In the genomic region with DNA sequence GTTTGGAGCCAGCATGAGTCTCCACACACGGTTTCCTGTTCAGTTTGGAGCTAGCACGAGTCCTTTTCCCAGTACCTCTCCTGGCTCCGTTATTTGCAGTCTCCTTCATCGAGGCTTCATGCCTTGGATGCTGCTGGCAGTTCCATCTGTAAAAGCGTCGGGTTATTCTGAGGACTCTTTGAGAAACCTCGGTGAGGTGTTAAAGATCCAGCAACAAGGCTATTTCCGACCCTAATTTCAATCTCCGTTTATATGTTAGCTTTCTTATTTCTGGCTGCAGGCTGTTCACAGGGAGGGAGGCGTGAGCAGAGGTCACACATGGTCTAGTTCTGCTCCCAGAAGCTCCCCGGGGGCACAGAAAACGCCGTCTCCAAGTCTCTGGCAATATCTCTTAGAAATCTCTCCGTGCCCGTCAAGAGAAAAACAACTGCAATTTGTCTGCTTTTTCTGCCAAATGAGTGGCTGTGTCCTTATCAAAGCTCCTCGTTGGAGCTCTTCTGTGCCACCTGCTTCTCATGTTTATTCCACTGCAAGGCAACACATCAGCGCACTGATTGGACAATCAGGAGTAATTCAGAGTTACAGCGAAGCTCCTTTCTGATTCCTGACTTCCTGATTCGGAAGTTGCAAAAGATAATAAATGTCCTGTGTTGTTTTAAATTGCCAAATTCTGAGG, we compare ENCODE assay signal across 17 mouse cellular contexts.
DNase-seq lines count a peak whose midpoint lies in the region; ATAC-seq lines count a peak whose summit lies in the region.
"Had no signal": no experiment of that assay in that cellular context is flagged by ENCODE, and none has a peak within 500 bp of the region (broad histone marks: within the 10 kb centered on the region; RNA-seq: fewer than 3 reads in every experiment).

No protein-coding gene starts in this region.

- no peaks in the 10 kb centered on the region for H3K27me3 ChIP-seq in forebrain, embryonic 14.5 days (replicated peaks; ENCODE audit: control insufficient read depth, insufficient read depth, low read length)
- H3K27me3 ChIP-seq in forebrain, embryonic 11.5 days (ENCODE audit: control insufficient read depth, insufficient read depth, low read length): no peaks in the 10 kb centered on the region
- no peaks in the 10 kb centered on the region for H3K27me3 ChIP-seq in hindbrain, embryonic 16.5 days (replicated peaks; ENCODE audit: control insufficient read depth, insufficient read depth, low read length)
- no peaks in the 10 kb centered on the region for H3K27me3 ChIP-seq in hindbrain, embryonic 11.5 days (ENCODE audit: control insufficient read depth, insufficient read depth, low read length)
- no peaks in the 10 kb centered on the region for H3K27me3 ChIP-seq in forebrain, embryonic 16.5 days (replicated peaks; ENCODE audit: control insufficient read depth, insufficient read depth, low read length)
- H3K27me3 ChIP-seq: liver, embryonic 13.5 days; lung, embryonic 15.5 days; stomach, embryonic 15.5 days had no signal

- H3K36me3 ChIP-seq in forebrain, embryonic 14.5 days (ENCODE audit: control insufficient read depth, insufficient read depth, low read length): no peaks in the 10 kb centered on the region
- no peaks in the 10 kb centered on the region for H3K36me3 ChIP-seq in forebrain, embryonic 11.5 days (ENCODE audit: control insufficient read depth, insufficient read depth, low read length)
- H3K36me3 ChIP-seq in hindbrain, embryonic 16.5 days (ENCODE audit: control insufficient read depth, insufficient read depth, low read length): no peaks in the 10 kb centered on the region
- no peaks in the 10 kb centered on the region for H3K36me3 ChIP-seq in hindbrain, embryonic 11.5 days (ENCODE audit: control insufficient read depth, insufficient read depth, low read length)
- H3K36me3 ChIP-seq in forebrain, embryonic 16.5 days (ENCODE audit: control insufficient read depth, insufficient read depth): no peaks in the 10 kb centered on the region
- H3K36me3 ChIP-seq: liver, embryonic 13.5 days; lung, embryonic 15.5 days; stomach, embryonic 15.5 days had no signal

- peak; percentile 54 for DNase-seq in forebrain, embryonic 14.5 days (ENCODE audit: low spot score)
- no peak for DNase-seq in forebrain, embryonic 11.5 days (ENCODE audit: low spot score)
- DNase-seq in hindbrain, embryonic 11.5 days (ENCODE audit: low spot score): no peak
- peak; percentile 66 for DNase-seq in brain, adult 2 months (ENCODE audit: low read depth, low spot score)
- no peak for DNase-seq in gastrocnemius, postnatal 14 days
- DNase-seq: cerebellum, adult 9-11 months; gastrocnemius, postnatal 25 days; heart, postnatal 4 days; liver, embryonic 13.5 days; spleen, adult 18-20 months had no signal

- no peak overlapping the region for H3K9ac ChIP-seq in forebrain, embryonic 14.5 days (ENCODE audit: low read length)
- no peak overlapping the region for H3K9ac ChIP-seq in forebrain, embryonic 11.5 days (ENCODE audit: low read length)
- peak overlapping the region; percentile 35 for H3K9ac ChIP-seq in hindbrain, embryonic 16.5 days (ENCODE audit: low read depth, low read length)
- no peak overlapping the region for H3K9ac ChIP-seq in hindbrain, embryonic 11.5 days (ENCODE audit: low read depth, low read length)
- H3K9ac ChIP-seq in forebrain, embryonic 16.5 days (replicated peaks; ENCODE audit: low read depth, low read length): peak overlapping the region; percentile 23; the same call in 1 of the 2 replicates
- H3K9ac ChIP-seq: liver, embryonic 13.5 days; lung, embryonic 15.5 days; stomach, embryonic 15.5 days had no signal

- H3K4me3 ChIP-seq in forebrain, embryonic 14.5 days (ENCODE audit: low read depth, low read length): no peak overlapping the region
- no peak overlapping the region for H3K4me3 ChIP-seq in forebrain, embryonic 11.5 days (ENCODE audit: low read depth, low read length)
- H3K4me3 ChIP-seq in hindbrain, embryonic 16.5 days (ENCODE audit: low read length): no peak overlapping the region
- no peak overlapping the region for H3K4me3 ChIP-seq in hindbrain, embryonic 11.5 days (ENCODE audit: low read depth, low read length)
- no peak overlapping the region for H3K4me3 ChIP-seq in forebrain, embryonic 16.5 days (replicated peaks; ENCODE audit: low read length)
- H3K4me3 ChIP-seq: liver, embryonic 13.5 days; lung, embryonic 15.5 days; stomach, embryonic 15.5 days had no signal

- no peak overlapping the region for H3K4me2 ChIP-seq in forebrain, embryonic 14.5 days (ENCODE audit: low read length)
- H3K4me2 ChIP-seq in forebrain, embryonic 11.5 days (ENCODE audit: low read depth, low read length, severe bottlenecking): no peak overlapping the region
- H3K4me2 ChIP-seq in hindbrain, embryonic 16.5 days (ENCODE audit: low read length): peak overlapping the region; percentile 45
- H3K4me2 ChIP-seq in hindbrain, embryonic 11.5 days (replicated peaks; ENCODE audit: low read depth, low read length): no peak overlapping the region
- H3K4me2 ChIP-seq in forebrain, embryonic 16.5 days (ENCODE audit: low read length): peak overlapping the region; percentile 29
- H3K4me2 ChIP-seq: liver, embryonic 13.5 days; lung, embryonic 15.5 days; midbrain, embryonic 11.5 days; stomach, embryonic 15.5 days had no signal

- peak; percentile 61; the same call in 1 of the 2 replicates for ATAC-seq in forebrain, embryonic 14.5 days
- ATAC-seq in forebrain, embryonic 11.5 days (replicated peaks; ENCODE audit: low FRiP score): no peak
- no peak for ATAC-seq in hindbrain, embryonic 16.5 days
- ATAC-seq in hindbrain, embryonic 11.5 days (ENCODE audit: low FRiP score): no peak
- ATAC-seq in forebrain, embryonic 16.5 days: no peak; the same call in 1 of the 2 replicates
- ATAC-seq: intestine, embryonic 16.5 days had no signal

- H3K9me3 ChIP-seq in forebrain, embryonic 14.5 days (replicated peaks; ENCODE audit: control insufficient read depth, low read length): no peaks in the 10 kb centered on the region
- no peaks in the 10 kb centered on the region for H3K9me3 ChIP-seq in forebrain, embryonic 11.5 days (ENCODE audit: control insufficient read depth, low read length)
- no peaks in the 10 kb centered on the region for H3K9me3 ChIP-seq in hindbrain, embryonic 16.5 days (ENCODE audit: control insufficient read depth, low read length)
- H3K9me3 ChIP-seq in hindbrain, embryonic 11.5 days (ENCODE audit: control insufficient read depth, low read length): no peaks in the 10 kb centered on the region
- H3K9me3 ChIP-seq in forebrain, embryonic 16.5 days (ENCODE audit: control insufficient read depth, low read length): no peaks in the 10 kb centered on the region
- H3K9me3 ChIP-seq: liver, embryonic 13.5 days; lung, embryonic 15.5 days; stomach, embryonic 15.5 days had no signal

- intact Hi-C loops in gastrocnemius, postnatal 14 days (cut with DNase I; ENCODE audit: low total_unique reads): no loop called here

- WGBS in forebrain, embryonic 14.5 days: 65% methylated on average over 19 of the region's 19 CpGs
- WGBS in forebrain, embryonic 11.5 days: 76% methylated on average over 19 of the region's 19 CpGs
- WGBS in hindbrain, embryonic 16.5 days: 53% methylated on average over 19 of the region's 19 CpGs
- WGBS in hindbrain, embryonic 11.5 days: 59% methylated on average over 19 of the region's 19 CpGs
- 42% methylated on average over 19 of the region's 19 CpGs for WGBS in forebrain, embryonic 16.5 days

- H3K4me1 ChIP-seq in forebrain, embryonic 14.5 days (ENCODE audit: control insufficient read depth, insufficient read depth, low read length): no peaks in the 10 kb centered on the region; the same call in 1 of the 2 replicates
- H3K4me1 ChIP-seq in forebrain, embryonic 11.5 days (replicated peaks; ENCODE audit: control insufficient read depth, insufficient read depth, low read length): no peaks in the 10 kb centered on the region
- H3K4me1 ChIP-seq in hindbrain, embryonic 16.5 days (ENCODE audit: control insufficient read depth, insufficient read depth, low read depth, low read length): peaks cover 4% of the 10 kb centered on the region; the same call in 1 of the 2 replicates
- no peaks in the 10 kb centered on the region for H3K4me1 ChIP-seq in hindbrain, embryonic 11.5 days (replicated peaks; ENCODE audit: control insufficient read depth, insufficient read depth, low read length)
- H3K4me1 ChIP-seq in forebrain, embryonic 16.5 days (replicated peaks; ENCODE audit: control insufficient read depth, insufficient read depth, low read length): peaks cover 7% of the 10 kb centered on the region
- H3K4me1 ChIP-seq: liver, embryonic 13.5 days; lung, embryonic 15.5 days; stomach, embryonic 15.5 days had no signal

- H3K27ac ChIP-seq in forebrain, embryonic 14.5 days (ENCODE audit: low read depth, low read length): no peak overlapping the region
- H3K27ac ChIP-seq in forebrain, embryonic 11.5 days (ENCODE audit: low read depth, low read length): no peak overlapping the region
- H3K27ac ChIP-seq in hindbrain, embryonic 16.5 days (ENCODE audit: low read depth, low read length): no peak overlapping the region
- H3K27ac ChIP-seq in hindbrain, embryonic 11.5 days (ENCODE audit: low read depth, low read length): no peak overlapping the region
- H3K27ac ChIP-seq in forebrain, embryonic 16.5 days (ENCODE audit: low read length): peak overlapping the region; percentile 71
- H3K27ac ChIP-seq: liver, embryonic 13.5 days; lung, embryonic 15.5 days; macrophage; stomach, embryonic 15.5 days had no signal

Comparison
In these comparisons a context has a peak if more than half of its experiments do, and no peak if none do; other contexts are left out.
1. DNase-seq: peak in forebrain, embryonic 14.5 days (single experiment) and brain, adult 2 months (single experiment); none in forebrain, embryonic 11.5 days (single experiment), hindbrain, embryonic 11.5 days (single experiment) and gastrocnemius, postnatal 14 days (single experiment).
2. H3K4me2 ChIP-seq: peak in hindbrain, embryonic 16.5 days (single experiment) and forebrain, embryonic 16.5 days (single experiment); none in forebrain, embryonic 14.5 days (single experiment), forebrain, embryonic 11.5 days (single experiment) and hindbrain, embryonic 11.5 days (single experiment).
3. H3K9ac ChIP-seq: peak in hindbrain, embryonic 16.5 days (single experiment) and forebrain, embryonic 16.5 days (single experiment); none in forebrain, embryonic 14.5 days (single experiment), forebrain, embryonic 11.5 days (single experiment) and hindbrain, embryonic 11.5 days (single experiment).